Mouse (Mus musculus): ENCODE data around the gene P4ha3.
"Not testable (repeated sequence)": the region's sequence is repeated elsewhere in the genome, so short reads cannot be mapped to it uniquely, and the experiment has no call there.

The P4ha3 gene

DNA sequence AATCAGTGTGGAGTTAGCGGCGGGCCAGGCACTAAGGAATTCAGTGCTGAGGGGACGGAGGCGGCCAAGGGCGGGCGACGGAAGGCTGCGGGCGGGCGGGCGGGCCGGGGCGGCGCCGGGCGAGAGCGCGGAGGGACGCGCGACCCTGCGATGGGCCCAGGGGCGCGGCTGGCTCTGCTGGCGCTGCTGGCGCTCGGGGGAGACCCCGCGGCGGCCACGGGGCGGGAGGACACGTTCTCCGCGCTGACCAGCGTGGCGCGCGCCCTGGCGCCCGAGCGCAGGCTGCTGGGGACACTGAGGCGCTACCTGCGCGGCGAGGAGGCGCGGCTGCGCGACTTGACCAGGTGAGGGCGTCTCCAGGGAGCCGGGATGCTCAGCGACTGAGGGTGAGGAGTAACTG is at the start of gene P4ha3:
Gene P4ha3, plus strand, starts transcription at position 138 of the 400 bp plus-strand sequence.
- no peak for DNase-seq (ENCODE audit: low spot score in 2 of 2)

DNA sequence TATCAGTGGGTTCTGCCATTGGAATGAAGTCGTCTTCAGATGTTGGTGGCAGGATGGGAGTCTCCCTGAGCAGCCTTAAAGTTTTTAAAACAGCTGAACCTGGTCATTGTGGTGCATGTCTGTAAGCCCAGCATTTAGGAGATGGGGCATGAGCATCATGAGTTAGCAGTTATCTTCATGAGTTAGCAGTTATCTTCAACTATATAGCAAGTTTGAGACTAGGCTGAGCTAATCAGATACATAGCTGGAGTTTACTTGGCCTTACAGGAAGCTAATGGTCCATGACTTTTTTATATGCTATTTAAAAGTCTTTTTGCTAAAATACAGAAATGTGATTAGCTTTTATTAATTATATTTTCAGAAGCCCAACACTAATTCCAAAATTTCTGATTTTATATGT is 47.0 kb upstream of the P4ha3 start:
- no peak for DNase-seq (ENCODE audit: low spot score in 2 of 2)

DNA sequence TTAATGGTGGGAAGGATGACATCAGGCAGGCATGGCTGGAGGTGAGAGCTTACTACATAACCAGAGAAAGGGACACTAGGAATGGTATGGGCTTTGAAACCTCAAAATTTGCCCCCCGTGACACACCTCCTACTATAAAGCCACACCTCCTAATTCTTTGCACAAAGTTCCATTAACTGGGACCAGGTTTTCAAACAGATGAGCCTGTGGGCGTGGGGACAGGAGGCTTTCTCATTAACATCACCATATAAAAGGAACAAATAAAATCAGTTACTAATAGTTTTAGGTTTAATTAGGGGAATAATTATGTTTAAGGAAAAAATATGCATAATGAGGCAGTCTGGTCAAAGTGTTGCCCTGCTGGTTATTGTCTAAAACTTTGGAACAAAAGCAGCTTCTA is 44.7 kb upstream of the P4ha3 start:
- no peak for DNase-seq (ENCODE audit: low spot score in 2 of 2)

DNA sequence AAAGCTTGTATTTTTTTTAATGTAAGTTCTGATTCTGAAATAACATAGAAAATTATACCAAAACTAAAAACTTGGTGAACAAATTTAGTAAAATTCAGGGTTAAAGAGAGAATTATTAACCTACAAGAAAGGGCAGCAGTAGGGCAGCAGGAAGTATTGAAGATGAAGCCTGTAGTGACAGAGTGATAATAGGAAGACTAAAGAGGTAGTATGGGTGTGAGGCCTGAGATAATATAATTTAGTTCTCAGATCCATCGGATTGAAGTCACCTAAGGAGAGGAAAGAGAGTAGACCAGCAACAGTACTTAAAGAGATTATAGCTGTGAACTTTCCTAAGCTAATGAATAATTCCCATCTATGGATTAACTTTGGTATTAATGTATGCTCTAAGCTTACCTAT is 42.3 kb upstream of the P4ha3 start:
- no peak for DNase-seq (ENCODE audit: low spot score in 2 of 2)

DNA sequence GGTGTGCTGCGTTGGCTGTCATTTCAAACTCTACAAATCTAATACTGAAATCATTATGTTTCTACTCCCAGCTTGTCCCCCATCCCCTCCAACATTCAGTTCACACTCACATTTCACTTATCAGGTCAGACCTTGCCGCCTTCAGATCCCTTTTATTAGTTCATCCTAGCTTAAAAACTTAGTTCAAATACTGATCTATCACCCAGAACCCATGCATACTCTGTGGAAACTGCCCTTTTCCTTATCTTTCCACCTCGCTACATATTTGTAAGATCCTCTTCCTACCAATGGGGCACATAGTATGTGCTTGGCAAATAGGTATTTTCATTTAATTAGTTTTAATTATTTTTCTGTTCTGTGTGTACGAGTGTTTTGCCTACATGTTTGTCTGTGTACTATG is 41.1 kb upstream of the P4ha3 start:
- DNase-seq (ENCODE audit: low spot score in 2 of 2) = no peak

DNA sequence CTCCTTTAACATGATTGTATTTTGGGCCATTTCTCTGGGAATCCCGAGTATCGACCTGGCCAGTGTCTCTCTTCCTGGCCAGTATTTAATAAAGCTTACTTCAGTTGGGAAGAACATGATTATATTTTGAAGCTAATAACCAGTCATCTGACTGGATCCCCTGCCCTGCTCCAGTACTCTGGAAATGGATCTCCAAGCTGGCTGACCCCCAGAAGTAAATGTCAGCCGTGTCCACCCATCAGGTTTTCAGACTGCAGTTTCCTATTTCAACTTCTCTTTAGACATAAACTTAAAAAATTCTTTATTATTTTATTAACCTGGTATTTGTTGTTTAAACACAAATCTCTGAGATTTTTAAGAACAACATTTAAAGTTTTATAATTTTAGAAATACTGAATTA is 40.1 kb upstream of the P4ha3 start:
- DNase-seq (ENCODE audit: low spot score in 2 of 2) = no peak

DNA sequence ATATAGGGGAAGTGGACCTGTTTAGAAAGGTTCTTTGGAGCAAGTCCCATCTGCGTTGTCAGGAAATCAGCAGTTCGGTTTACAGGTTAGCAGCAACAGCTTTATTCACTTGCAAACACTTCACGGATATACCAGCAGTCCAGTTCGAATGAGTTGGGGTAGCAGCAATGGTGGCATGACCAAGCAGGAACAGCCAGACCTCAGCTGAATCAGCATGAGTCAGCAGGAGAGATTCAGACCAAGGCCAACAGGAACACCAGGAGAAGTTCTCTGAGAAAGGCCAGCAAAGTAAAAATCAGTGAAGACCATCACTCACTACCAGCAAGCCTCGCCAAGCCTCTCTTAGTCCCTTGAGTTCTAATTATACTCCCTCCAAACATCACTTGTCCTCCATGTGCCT is 34.7 kb upstream of the P4ha3 start:
- DNase-seq (ENCODE audit: low spot score in 2 of 2) = no peak

DNA sequence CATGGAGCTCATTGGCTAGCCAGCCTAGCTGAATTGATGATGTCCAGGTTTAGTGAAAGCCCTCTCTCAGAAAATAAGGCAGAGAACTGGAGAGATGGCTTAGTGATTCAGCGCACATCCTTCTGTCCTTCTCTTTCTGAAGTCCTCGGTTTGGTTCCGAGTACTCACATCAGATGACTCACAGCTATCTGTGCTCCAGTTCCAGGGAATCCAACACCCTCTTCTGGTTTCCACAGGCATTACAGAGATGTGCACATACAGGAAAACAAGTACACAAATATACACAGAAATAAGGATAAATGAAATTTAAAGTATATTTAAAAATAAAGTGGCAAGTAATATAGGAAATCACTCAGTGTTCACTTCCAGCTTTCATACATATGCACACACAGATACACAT is 23.0 kb upstream of the P4ha3 start:
- no peak for DNase-seq (ENCODE audit: low spot score in 2 of 2)

DNA sequence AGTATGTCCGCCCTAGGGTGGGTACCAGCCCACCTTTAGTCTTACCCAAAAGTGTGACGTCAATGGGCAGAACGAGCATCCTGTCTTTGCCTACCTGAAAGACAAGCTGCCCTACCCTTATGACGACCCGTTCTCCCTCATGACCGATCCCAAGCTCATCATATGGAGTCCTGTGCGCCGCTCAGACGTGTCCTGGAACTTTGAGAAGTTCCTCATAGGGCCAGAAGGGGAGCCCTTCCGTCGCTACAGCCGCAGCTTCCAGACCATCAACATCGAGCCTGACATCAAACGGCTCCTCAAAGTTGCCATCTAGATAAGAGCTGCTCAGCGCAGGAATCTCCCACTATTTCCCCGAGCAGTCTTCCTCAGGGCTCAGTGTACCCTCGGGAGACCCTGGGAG is 20.4 kb upstream of the P4ha3 start:
- not testable (repeated sequence) for DNase-seq (ENCODE audit: low spot score in 2 of 2)

DNA sequence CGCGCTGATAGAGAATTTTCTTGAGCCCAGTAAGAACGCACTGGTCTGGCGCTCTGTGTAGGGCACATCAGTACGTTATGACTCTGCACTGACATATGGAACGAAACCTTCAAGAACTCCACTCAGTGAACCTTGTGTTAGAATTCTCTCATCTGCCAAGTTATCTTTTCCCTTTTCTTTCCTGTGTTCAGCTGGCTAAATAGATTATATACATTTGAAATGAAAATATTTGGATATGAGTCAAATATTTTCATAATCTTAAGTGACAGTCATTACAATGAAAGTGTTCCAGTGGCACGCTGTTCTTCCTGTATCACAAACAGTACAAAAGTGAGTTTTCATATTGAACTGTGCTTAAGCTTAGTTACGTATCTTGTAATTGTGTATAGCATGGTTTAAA is 13.0 kb upstream of the P4ha3 start:
- DNase-seq (ENCODE audit: low spot score in 2 of 2) = no peak

DNA sequence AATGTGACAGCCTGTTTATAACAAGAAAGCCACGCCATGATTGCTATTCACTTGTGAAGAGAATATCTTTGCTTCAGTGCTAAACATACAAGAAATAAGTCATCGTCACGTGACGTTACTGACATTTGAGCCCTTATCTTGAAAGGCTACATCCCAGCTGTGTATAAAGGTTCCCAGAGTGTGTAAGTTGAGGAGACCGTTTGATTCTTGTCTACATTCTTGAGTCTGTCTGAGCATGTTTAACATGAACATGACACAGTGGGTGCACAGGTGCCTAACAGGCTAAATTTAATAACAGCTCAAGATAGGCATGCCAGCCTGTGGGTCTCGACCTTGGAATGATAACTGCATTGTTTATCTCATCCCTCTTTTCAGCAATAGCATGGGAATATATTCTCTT is 10.8 kb upstream of the P4ha3 start:
- DNase-seq (ENCODE audit: low spot score in 2 of 2) = no peak

DNA sequence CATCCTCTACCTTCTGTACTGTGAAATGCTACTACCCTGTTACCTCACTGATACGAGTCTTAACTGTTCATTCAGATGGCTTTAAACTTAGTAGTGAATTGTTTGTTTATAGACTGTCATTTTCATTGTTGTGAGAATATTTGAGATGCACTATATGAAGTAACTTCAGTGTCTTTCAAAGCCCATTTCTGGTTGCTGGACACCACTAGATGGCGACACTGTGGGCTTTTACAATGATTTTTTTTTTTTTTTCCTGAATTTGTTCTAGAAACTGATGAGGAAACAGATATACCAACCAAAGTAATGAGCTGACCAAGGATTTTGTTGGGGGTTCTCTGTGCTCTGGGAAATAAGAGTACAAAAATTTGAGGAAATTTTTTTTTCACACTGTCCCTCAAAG is 8.9 kb upstream of the P4ha3 start:
- no peak for DNase-seq (ENCODE audit: low spot score in 2 of 2)

DNA sequence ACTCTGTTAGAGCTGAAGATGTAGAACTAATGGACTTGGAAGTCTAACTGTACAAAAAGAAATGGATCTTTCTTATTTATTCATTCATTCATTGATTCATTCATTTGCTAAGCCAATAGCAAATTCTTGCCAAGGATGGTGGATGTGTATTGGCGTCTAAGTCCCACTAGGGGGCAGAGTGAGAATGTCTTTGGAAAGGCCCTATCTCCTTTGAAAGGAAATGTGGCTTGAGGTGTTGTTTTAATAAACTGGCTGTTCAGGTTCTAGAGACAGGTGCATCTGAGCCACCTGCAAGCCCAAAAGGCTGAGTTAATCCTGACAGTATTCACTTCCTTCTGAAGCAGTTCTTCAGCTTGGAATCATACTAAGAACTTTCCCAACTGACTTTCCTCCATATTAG is 5.5 kb upstream of the P4ha3 start:
- no peak for DNase-seq (ENCODE audit: low spot score in 2 of 2)

DNA sequence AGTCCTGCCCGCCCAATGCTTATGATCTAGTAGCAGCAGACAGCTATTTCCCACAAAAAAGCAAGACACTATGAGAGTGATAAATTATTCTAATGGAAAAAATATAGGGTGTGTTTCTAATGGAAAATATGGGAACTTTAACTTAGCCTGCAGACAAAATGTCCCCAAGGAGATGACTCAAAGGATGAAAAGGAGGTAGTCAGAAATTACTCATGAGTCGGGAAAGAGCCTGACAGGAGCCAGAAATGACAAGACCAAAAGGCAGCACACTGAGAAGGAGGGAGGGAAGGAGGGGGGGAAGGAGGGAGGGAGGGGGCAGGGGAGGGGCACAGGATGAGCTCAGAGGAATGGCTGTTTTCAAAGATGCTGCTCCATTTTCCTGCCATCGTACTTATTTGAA is 3.7 kb upstream of the P4ha3 start:
- no peak for DNase-seq (ENCODE audit: low spot score in 2 of 2)

DNA sequence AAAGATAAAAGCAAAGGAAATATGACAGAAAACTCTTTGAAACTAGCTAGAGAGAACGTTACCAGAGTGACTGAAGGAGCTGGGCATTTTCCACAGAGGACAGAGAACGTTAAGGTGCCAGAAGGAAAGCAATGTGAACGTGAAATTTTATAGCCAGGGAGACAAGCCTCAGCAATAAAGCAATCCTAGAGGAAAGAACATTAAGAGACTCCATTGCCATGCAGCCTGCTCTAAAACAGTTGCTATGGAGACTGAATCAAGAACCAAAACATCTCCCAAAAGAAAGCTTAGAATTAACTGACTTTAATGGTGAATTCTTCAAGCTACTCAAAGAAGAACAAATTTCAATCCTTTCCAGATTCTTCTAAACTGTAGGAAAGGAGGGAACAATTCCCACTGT is 2.0 kb upstream of the P4ha3 start:
- no peak for DNase-seq (ENCODE audit: low spot score in 2 of 2)

DNA sequence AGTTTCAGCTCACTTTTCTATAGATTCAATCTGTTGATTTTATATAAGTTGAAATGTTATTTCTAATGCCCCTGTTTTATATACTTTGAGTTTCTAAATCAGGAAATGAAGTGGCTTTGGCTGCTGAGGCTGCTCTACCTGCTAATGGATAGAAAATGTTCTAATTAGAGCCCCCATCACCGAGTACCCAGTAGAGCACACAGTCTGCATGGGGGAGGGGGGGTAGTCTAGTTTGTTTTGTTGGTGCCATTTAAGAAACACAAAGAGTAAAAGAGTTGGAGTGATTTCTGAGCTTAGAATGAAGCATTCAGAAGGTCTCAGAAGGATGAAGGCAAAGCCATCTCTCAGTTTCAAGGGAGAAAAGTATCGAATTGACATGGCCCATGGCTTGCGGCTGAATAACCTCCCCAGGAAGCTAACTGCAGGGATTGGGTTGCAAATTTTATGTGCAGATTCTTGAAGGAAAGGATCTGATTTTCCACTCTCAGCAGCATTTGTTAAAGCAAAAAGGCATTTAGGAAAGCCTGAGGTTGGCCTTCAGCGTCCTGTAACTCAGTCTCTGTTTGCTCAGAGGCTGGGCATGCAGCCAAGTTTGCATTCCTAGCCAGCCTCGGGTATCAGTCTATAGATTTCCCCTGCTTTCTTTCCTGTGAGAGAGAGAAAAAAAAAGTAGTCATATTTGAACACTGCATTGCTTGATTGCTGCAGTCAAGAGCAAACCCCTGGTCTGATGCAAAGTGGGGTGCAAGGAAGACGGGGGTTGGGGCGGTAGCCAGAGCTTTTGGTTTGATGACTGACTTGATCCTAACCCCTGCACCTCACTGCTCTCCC is 2.6 kb downstream of the P4ha3 start:
- DNase-seq (ENCODE audit: low spot score in 2 of 2) = no peak

DNA sequence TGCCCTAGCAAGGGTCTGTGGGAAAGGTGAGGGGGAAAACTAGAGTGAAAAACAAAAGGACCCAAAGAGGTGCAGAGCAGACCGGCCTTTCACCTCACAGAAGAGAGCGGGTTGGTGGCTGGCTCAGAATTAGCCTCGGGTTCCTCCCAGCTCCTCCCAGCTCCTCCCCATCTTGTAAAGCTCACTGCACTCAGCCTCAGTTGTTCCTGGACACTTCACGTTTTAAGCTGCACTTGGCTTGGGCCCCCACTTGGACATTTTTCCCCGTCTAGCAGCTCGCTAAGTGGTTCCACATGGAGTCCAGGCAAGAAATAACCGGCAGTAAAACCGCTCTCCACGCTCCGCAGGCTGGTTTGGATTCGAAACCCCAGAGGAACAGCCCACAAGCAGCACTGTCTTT is 3.3 kb downstream of the P4ha3 start:
- DNase-seq (ENCODE audit: low spot score in 2 of 2) = no peak

DNA sequence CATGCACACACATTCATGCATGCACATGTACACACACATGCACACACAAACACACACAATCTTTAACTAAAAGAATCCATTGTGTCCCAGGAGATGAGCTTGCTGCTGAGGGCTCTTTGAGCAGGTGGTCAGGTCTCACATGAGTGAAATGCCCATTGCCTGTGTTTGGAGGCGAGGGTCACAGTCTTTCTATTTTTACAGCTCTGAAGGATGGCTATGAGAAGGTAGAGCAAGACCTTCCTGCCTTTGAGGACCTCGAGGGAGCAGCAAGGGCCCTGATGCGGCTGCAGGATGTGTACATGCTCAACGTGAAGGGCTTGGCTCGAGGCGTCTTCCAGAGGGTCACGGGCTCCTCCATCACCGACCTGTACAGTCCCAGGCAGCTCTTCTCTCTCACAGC is 8.2 kb downstream of the P4ha3 start:
- DNase-seq (ENCODE audit: low spot score in 2 of 2) = no peak

DNA sequence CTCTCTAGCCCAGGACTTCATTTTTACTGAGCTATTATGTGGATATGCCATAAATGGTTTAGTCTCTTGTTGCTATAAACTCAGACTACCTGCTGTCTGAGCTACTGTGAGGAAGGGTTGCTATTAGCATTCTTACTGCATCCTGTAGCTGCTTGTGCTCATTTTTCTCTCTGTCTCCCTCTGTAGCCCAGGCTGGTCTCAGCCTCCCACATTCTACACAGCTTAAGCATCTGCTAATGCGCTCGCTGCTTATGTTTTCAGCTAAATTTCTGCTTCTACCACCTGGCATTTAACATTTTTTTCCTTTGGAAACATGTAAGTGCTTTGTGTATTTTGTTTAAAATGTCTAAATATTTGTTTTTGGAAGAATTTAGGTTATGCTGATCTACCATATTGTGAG is 10.4 kb downstream of the P4ha3 start:
- DNase-seq (ENCODE audit: low spot score in 2 of 2) = no peak

DNA sequence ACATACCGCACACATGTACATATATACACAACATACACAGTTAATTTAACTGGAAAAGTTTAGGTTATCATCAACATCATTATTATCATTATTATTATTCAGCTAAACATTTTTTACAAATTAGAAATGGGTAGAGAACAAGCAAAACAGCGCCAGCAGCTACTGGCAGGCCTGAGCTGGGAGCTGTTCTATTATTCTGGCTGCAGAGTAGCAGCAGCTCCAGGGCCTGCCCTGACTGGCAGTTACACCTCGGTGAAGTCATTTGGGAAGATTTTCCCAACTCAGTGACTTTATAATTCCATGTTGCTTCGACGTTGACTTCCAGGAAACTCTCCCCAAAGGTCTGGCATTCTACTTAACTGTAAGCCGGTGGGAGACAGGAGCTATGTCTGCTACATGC is 11.4 kb downstream of the P4ha3 start:
- DNase-seq (ENCODE audit: low spot score in 2 of 2) = no peak

DNA sequence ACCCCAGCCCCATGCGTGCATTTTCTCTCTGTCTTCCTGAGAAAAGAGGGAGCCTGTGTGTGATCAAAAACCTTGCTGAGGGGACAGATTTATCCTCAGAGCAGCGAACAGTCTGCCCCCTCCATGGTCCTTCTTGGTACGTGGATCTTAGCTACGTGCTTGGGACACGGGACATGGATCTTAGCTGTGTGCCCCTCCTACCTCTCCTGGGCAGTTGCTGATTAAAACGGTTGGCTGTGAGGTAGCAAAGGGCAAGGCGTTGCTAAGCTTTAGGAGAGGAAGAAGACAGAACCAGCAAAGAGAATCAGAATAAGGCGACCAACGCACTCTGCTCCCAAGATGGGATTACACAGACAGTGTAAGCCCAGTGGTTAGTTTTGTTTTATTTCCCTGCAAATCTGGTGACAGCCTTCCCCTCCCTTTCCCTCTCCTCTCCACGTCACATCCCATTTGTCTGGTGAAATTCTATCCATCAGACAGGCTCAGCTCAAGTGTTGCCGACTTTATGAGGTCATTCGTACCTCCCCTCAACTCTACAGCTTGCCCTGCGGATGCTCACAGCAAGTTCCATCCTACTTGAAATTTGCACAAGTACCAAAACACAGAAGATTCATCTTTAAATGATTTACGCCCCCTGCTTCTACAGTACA is 13.7 kb downstream of the P4ha3 start:
- DNase-seq (ENCODE audit: low spot score in 2 of 2) = no peak

DNA sequence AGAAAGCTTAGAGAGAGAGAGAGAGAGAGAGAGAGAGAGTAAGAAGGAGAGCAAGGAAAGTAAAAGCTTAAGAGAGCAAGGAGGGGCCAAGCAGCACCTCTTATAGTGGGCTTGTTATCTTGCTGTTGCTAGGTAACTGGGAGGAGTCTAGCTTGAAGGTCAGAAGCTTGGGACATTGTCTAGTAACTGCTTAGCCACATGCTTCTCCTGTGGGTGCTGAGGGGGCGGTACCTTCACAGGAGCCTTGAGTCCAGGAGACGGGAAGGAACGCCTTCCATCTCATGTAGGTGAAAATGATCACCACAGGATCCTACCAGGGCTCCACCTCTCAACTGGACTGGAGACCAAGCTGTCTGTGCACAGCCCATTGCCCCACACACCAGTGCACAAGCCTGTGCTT is 16.1 kb downstream of the P4ha3 start:
- DNase-seq (ENCODE audit: low spot score in 2 of 2) = no peak

DNA sequence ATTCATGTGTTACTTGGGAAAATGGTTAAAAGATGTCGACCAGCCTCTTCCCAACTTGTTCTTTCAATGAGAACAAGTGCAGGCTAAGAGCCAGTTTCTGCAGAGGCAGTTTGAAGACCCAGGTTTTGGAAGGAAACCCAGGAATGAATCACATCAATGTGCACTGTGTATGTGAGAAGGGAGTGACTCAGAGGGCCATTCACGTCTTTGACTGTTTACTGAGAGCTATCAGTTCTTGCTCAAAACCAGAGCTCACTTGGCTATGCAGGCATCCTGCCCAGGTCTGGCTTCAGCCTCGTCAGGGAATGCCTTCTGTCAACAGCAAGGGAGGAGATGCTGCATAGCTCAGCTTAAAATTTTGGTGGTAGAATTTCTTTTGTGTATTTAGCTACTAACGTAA is 17.0 kb downstream of the P4ha3 start:
- no peak for DNase-seq (ENCODE audit: low spot score in 2 of 2)

DNA sequence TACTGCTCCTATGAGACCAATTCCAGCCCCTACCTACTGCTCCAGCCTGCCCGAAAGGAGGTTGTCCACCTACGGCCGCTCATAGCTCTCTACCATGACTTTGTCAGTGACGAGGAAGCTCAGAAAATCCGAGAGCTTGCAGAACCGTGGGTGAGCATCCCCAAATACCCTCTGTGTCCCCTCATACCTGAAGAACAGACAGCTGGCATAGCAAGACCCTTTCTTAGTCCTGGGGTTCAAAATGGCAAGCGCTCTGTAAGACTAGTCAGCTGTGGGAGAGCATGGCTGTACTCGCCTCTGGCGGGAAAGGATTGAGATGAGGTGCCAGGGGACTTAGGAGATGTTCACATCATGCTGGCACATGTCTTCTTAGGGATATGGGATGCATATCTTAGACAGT is 20.6 kb downstream of the P4ha3 start:
- DNase-seq (ENCODE audit: low spot score in 2 of 2) = no peak

All from frontal cortex, postnatal 25 days (tissue).